In the genomic region with DNA sequence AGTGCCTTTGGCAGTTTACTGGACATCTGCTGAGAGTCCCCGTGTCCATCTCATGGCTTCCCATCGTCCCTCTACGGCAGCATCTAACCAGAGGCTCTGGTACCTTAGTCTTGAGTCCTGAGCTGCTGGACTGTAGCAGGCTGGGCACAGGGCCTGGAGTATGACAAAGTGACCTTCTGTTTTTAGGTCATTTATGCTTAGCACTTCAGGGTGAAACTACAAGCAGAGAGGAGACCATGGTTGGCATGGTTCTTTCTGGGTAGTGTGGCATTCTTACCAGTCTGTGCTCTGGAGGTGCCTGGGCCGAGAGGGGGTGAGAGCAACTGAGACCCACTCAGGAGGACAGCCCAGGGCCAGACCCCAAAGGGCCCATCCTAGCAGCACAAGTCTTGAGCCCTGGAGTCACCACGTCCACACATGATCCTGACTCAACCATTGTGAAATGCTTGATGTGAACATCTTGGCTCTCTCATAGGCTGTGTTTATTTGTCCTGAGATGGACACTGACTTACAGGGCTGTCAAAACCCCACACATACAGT, we compare ENCODE assay signal across 24 mouse cellular contexts.
"Had no signal": no experiment of that assay in that cellular context is flagged by ENCODE, and none has a peak within 500 bp of the region (broad histone marks: within the 10 kb centered on the region; RNA-seq: fewer than 3 reads in every experiment).

No protein-coding gene starts in this region.

- H3K27ac ChIP-seq: intestine, embryonic 15.5 days; kidney, embryonic 15.5 days; left cerebral cortex, adult 2 months; limb, embryonic 12.5 days; limb, embryonic 15.5 days; midbrain, embryonic 15.5 days; neural tube, embryonic 12.5 days; neural tube, embryonic 15.5 days; stomach, postnatal 0 days had no signal

- DNase-seq: kidney, adult 11 months; kidney, adult 8-10 months; kidney, postnatal 10 days; kidney, postnatal 36 days; layer of hippocampus, postnatal 36 days; left cerebral cortex, postnatal 4 days; lung, embryonic 14.5 days; lung, postnatal 10 days; lung, postnatal 4 days; right cerebral cortex, adult 18-20 months; right cerebral cortex, postnatal 14 days; right cerebral cortex, postnatal 4 days; thymus, adult 2 months; thymus, postnatal 14 days; thymus, postnatal 4 days had no signal

- ATAC-seq: intestine, embryonic 15.5 days; midbrain, embryonic 15.5 days had no signal

- H3K4me3 ChIP-seq: intestine, embryonic 15.5 days; kidney, embryonic 15.5 days; left cerebral cortex, adult 2 months; limb, embryonic 12.5 days; limb, embryonic 15.5 days; midbrain, embryonic 15.5 days; neural tube, embryonic 12.5 days; neural tube, embryonic 15.5 days had no signal

- H3K27me3 ChIP-seq: intestine, embryonic 15.5 days; kidney, embryonic 15.5 days; limb, embryonic 12.5 days; limb, embryonic 15.5 days; midbrain, embryonic 15.5 days; neural tube, embryonic 12.5 days; neural tube, embryonic 15.5 days had no signal

- H3K9ac ChIP-seq: intestine, embryonic 15.5 days; kidney, embryonic 15.5 days; limb, embryonic 12.5 days; limb, embryonic 15.5 days; lung, embryonic 14.5 days; midbrain, embryonic 15.5 days; neural tube, embryonic 12.5 days; neural tube, embryonic 15.5 days had no signal

- H3K36me3 ChIP-seq: intestine, embryonic 15.5 days; kidney, embryonic 15.5 days; limb, embryonic 12.5 days; limb, embryonic 15.5 days; midbrain, embryonic 15.5 days; neural tube, embryonic 12.5 days; neural tube, embryonic 15.5 days had no signal

- H3K4me2 ChIP-seq: intestine, embryonic 15.5 days; kidney, embryonic 15.5 days; limb, embryonic 12.5 days; limb, embryonic 15.5 days; lung, embryonic 14.5 days; midbrain, embryonic 15.5 days; neural tube, embryonic 12.5 days; neural tube, embryonic 15.5 days had no signal

- H3K9me3 ChIP-seq: intestine, embryonic 15.5 days; kidney, embryonic 15.5 days; limb, embryonic 12.5 days; limb, embryonic 15.5 days; midbrain, embryonic 15.5 days; neural tube, embryonic 12.5 days; neural tube, embryonic 15.5 days had no signal

- H3K4me1 ChIP-seq: intestine, embryonic 15.5 days; kidney, embryonic 15.5 days; limb, embryonic 15.5 days had no signal
